Mouse (Mus musculus) forebrain, postnatal 0 days (tissue): Measurements from ENCODE around the gene Afg1l. TPM values are rescaled to one million over a fixed set of nuclear protein-coding genes. Genes with fewer than 3 reads are reported as not detected.

Experiments
- ATAC-seq: fragments of 200-750 bp; cut with Nextera tagmentation; 2 replicates; pipeline ENCODE4 v1.8.0; 2017; ENCODE audit warnings: mild to moderate bottlenecking, moderate library complexity
- DNase-seq: peaks from one replicate; pipeline ENCODE4 v3.0.0-alpha.2; 2015
- H3K27ac ChIP-seq: fragments of 300-500 bp; sonication (generic); 2 replicates; pipeline ENCODE4 v1.5.1; 2014; ENCODE audit warnings: low read depth, mild to moderate bottlenecking, antibody characterized with exemption, low read length, moderate library complexity, mixed read lengths
- H3K27me3 ChIP-seq: fragments of 300-500 bp; sonication (generic); 2 replicates; pipeline ENCODE4 v1.6.1; 2014; ENCODE audit warnings: mild to moderate bottlenecking, low read length, mixed read lengths; ENCODE audit not compliant: insufficient read depth
- H3K36me3 ChIP-seq: fragments of 300-500 bp; sonication (generic); 2 replicates; pipeline ENCODE4 v1.6.1; 2014; ENCODE audit warnings: mild to moderate bottlenecking, moderate library complexity; ENCODE audit not compliant: insufficient read depth
- H3K4me1 ChIP-seq: fragments of 300-500 bp; sonication (generic); 2 replicates; pipeline ENCODE4 v1.6.1; 2014; ENCODE audit warnings: antibody characterized with exemption; ENCODE audit not compliant: insufficient read depth
- H3K4me2 ChIP-seq: fragments of 300-500 bp; sonication (generic); 2 replicates; pipeline ENCODE4 v1.6.1; 2014; ENCODE audit warnings: low read depth, mild to moderate bottlenecking, moderate library complexity
- H3K4me3 ChIP-seq: fragments of 300-500 bp; sonication (generic); 2 replicates; pipeline ENCODE4 v1.5.1; 2014; ENCODE audit warnings: low read depth, low read length, mixed read lengths
- H3K9ac ChIP-seq: fragments of 300-500 bp; sonication (generic); 2 replicates; pipeline ENCODE4 v1.6.1; 2014; ENCODE audit warnings: mild to moderate bottlenecking
- H3K9me3 ChIP-seq: fragments of 300-500 bp; sonication (generic); 2 replicates; pipeline ENCODE4 v1.6.1; 2016; ENCODE audit warnings: low read length
- CTCF ChIP-seq: sonication (generic); IDR thresholded peaks from 2 replicates; pipeline ENCODE4 v1.5.1; 2016; ENCODE audit warnings: antibody characterized with exemption, control low read depth, low read depth
- WGBS: fragments of 180-500 bp; shearing (Covaris S2); extraction: QIAGEN DNeasy Blood & Tissue Kit; methylation state at CpG from one replicate; pipeline ENCODE4 v1.1.7; 2014; 5-methylcytosine and 5-hydroxymethylcytosine counted together
- polyA plus RNA-seq: library from polyadenylated mRNA; unstranded; fragments of >200 nt; fragmentation: Nextera tagmentation; extraction: Ambion mirVana; gene quantifications from 2 replicates; pipeline ENCODE4 v1.2.1, GENCODE M21; 2015
- total RNA-seq: library from RNA; depleted of rRNA; stranded (reverse); fragments of >200 nt; gene quantifications from 2 replicates; pipeline ENCODE4 v1.2.3, GENCODE M21; 2014

Afg1l gene
- total and polyA plus RNA-seq, 2 experiments from 2014 or later, result 6.8 to 6.9 TPM

GRCm38 (mm10) chr10:42275401-42275870, 202.9 kb downstream of the Afg1l start:
- no peak for TF ChIP-seq CTCF
- ATAC-seq, result no peak
- H3K36me3 ChIP-seq, result no peaks in the 10 kb centered on the region; the same call in 1 of the 2 replicates
- peak overlapping the region; percentile 98 for H3K4me2 ChIP-seq
- H3K27me3 ChIP-seq, result 0 out of 2 replicates have a peak, but pooled peaks cover 3% of the 10 kb centered on the region
- WGBS, result 2% methylated on average over 40 of the region's 54 CpGs
- peak overlapping the region; percentile 80 for H3K4me3 ChIP-seq
- H3K9ac ChIP-seq, result peak overlapping the region; percentile 72
- H3K4me1 ChIP-seq, result peaks cover 22% of the 10 kb centered on the region; the same call in 1 of the 2 replicates
- H3K27ac ChIP-seq, result peak overlapping the region; percentile 93
- DNase-seq, result peak; percentile 38
- H3K9me3 ChIP-seq, result no peaks in the 10 kb centered on the region

- Histone ChIP-seq H3K27ac (peak overlapping the region; percentile 93), H3K4me3 (peak overlapping the region; percentile 80), H3K4me1 (peaks cover 22% of the 10 kb centered on the region; the same call in 1 of the 2 replicates), H3K4me2 (peak overlapping the region; percentile 98), H3K36me3 (no peaks in the 10 kb centered on the region; the same call in 1 of the 2 replicates), H3K9me3 (no peaks in the 10 kb centered on the region), H3K9ac (peak overlapping the region; percentile 72), H3K27me3 (0 out of 2 replicates have a peak, but pooled peaks cover 3% of the 10 kb centered on the region)
- 4% methylated on average over 65 of the region's 65 CpGs for WGBS
- DNase-seq (peak; percentile 25), ATAC-seq (no peak)
- TF ChIP-seq CTCF, result no peak
Measured at GRCm38 (mm10) chr10:42274712-42275400, 203.5 kb downstream of the Afg1l start.

GRCm38 (mm10) chr10:42273760-42274691, 204.3 kb downstream of the Afg1l start:
- Histone ChIP-seq H3K36me3 (no peaks in the 10 kb centered on the region; the same call in 1 of the 2 replicates), H3K9me3 (no peaks in the 10 kb centered on the region), H3K4me2 (peak overlapping the region; percentile 98), H3K4me1 (peaks cover 22% of the 10 kb centered on the region; the same call in 1 of the 2 replicates), H3K4me3 (peak overlapping the region; percentile 80), H3K27ac (no peak overlapping the region), H3K27me3 (no peaks in the 10 kb centered on the region), H3K9ac (peak overlapping the region; percentile 72; the same call in 1 of the 2 replicates)
- 19% methylated on average over 21 of the region's 21 CpGs for WGBS
- DNase-seq, result no peak
- ATAC-seq, result no peak
- no peak for TF ChIP-seq CTCF

GRCm38 (mm10) chr10:42273403-42273759, 205.0 kb downstream of the Afg1l start:
- Histone ChIP-seq H3K4me3 (peak overlapping the region; percentile 80; the same call in 1 of the 2 replicates), H3K9me3 (no peaks in the 10 kb centered on the region), H3K36me3 (no peaks in the 10 kb centered on the region; the same call in 1 of the 2 replicates), H3K4me1 (peaks cover 17% of the 10 kb centered on the region; the same call in 1 of the 2 replicates), H3K9ac (0 out of 2 replicates have a peak overlapping the region, but pooled peaks have one; percentile 10), H3K4me2 (peak overlapping the region; percentile 98), H3K27me3 (no peaks in the 10 kb centered on the region), H3K27ac (no peak overlapping the region)
- ATAC-seq, result no peak
- DNase-seq, result no peak
- TF ChIP-seq CTCF, result no peak
- WGBS, result 77% methylated on average over 6 of the region's 6 CpGs

GRCm38 (mm10) chr10:42271454-42272230, 206.7 kb downstream of the Afg1l start:
- DNase-seq (no peak), ATAC-seq (no peak)
- no peaks in the 10 kb centered on the region for H3K27me3 ChIP-seq
- no peak overlapping the region for H3K4me3 ChIP-seq
- H3K36me3 ChIP-seq, result no peaks in the 10 kb centered on the region; the same call in 1 of the 2 replicates
- H3K9ac ChIP-seq, result no peak overlapping the region
- peaks cover 16% of the 10 kb centered on the region; the same call in 1 of the 2 replicates for H3K4me1 ChIP-seq
- TF ChIP-seq CTCF, result no peak
- no peak overlapping the region for H3K27ac ChIP-seq
- WGBS, result 53% methylated on average over 11 of the region's 11 CpGs
- 0 out of 2 replicates have a peak overlapping the region, but pooled peaks have one; percentile 2 for H3K4me2 ChIP-seq
- no peaks in the 10 kb centered on the region for H3K9me3 ChIP-seq
